Mouse (Mus musculus) ES-Bruce4 (cell line): ENCODE measurements around the gene Olfr1208.

Source experiments
- CTCF ChIP-seq: IDR thresholded peaks from one replicate; pipeline ENCODE4 v1.8.1; 2011; ENCODE audit warnings: low read depth, low read length
- EP300 ChIP-seq: IDR thresholded peaks from 2 replicates; pipeline ENCODE4 v1.6.1; 2011; ENCODE audit warnings: low read depth, low read length; ENCODE audit not compliant: insufficient read depth
- POLR2A ChIP-seq: IDR thresholded peaks from one replicate; pipeline ENCODE4 v1.8.1; 2011; ENCODE audit warnings: low read length; ENCODE audit not compliant: insufficient read depth

GRCm38 (mm10) chr2:88902211-88902610 lies at the start of gene Olfr1208:
- TF ChIP-seq POLR2A: no peak
- TF ChIP-seq CTCF: no peak
- TF ChIP-seq EP300: no peak
